Mouse (Mus musculus) C2C12 (cell line): ENCODE data around the gene Apba1.

Experiments
- CEBPB ChIP-seq: IDR thresholded peaks from one replicate; pipeline ENCODE4 v1.6.1; 2011; ENCODE audit warnings: low read depth, mild to moderate bottlenecking, control low read depth, moderate library complexity
- CTCF ChIP-seq: IDR thresholded peaks from one replicate; pipeline ENCODE4 v1.5.1; 2011; ENCODE audit not compliant: control insufficient read depth, insufficient read depth, insufficient read length
- FOSL1 ChIP-seq: IDR thresholded peaks from one replicate; pipeline ENCODE4 v1.8.0; 2011; ENCODE audit warnings: mild to moderate bottlenecking, low read length; ENCODE audit not compliant: poor library complexity, insufficient read depth, severe bottlenecking
- MAX ChIP-seq: IDR thresholded peaks from one replicate; pipeline ENCODE4 v1.6.1; 2011; ENCODE audit warnings: mild to moderate bottlenecking, control low read depth
- MYOD1 ChIP-seq: IDR thresholded peaks from one replicate; pipeline ENCODE4 v1.6.1; 2011; ENCODE audit warnings: low read depth; ENCODE audit not compliant: control insufficient read depth, insufficient read length
- MYOG ChIP-seq: IDR thresholded peaks from one replicate; pipeline ENCODE4 v1.6.1; 2011; ENCODE audit not compliant: control insufficient read depth, insufficient read length; ENCODE audit errors: extremely low read depth
- USF1 ChIP-seq: IDR thresholded peaks from one replicate; pipeline ENCODE4 v1.6.1; 2011; ENCODE audit warnings: low read depth, mild to moderate bottlenecking, control low read depth, moderate library complexity

- no peak for TF ChIP-seq CTCF
- TF ChIP-seq USF1 = no peak
- no peak for TF ChIP-seq MAX
- TF ChIP-seq CEBPB = no peak
- TF ChIP-seq MYOD1 = no peak
- TF ChIP-seq MYOG = no peak
- TF ChIP-seq FOSL1 = no peak
Observed at GRCm38 (mm10) chr19:23903066-23903465, 144.4 kb downstream of the Apba1 start.
